Mouse (Mus musculus) stomach, postnatal 0 days (tissue): ENCODE results near the gene Gstt1.

Experiments
- CTCF ChIP-seq: IDR thresholded peaks from 2 replicates; pipeline ENCODE4 v1.5.1; 2016; ENCODE audit warnings: antibody characterized with exemption, low read depth, mild to moderate bottlenecking, moderate library complexity
- EP300 ChIP-seq: optimal IDR thresholded peaks from 2 replicates; pipeline ENCODE3; 2016; ENCODE audit warnings: antibody characterized with exemption

GRCm38 (mm10) chr10:75760311-75760710 lies 38.1 kb downstream of the Gstt1 start:
- TF ChIP-seq CTCF (peak; percentile 28), EP300 (no peak)
